Mouse (Mus musculus) T-helper 1 cell (primary cell): ENCODE data around the gene Eif2b3.

ENCODE experiments used
- in situ Hi-C: fragments of 300-600 bp; cut with MboI, MseI; formaldehyde crosslinking; loops from one replicate; pipeline ENCODE4 v1.15.1; 2025; ENCODE audit warnings: high pct_unique_total_duplicates

The Eif2b3 gene

DNA sequence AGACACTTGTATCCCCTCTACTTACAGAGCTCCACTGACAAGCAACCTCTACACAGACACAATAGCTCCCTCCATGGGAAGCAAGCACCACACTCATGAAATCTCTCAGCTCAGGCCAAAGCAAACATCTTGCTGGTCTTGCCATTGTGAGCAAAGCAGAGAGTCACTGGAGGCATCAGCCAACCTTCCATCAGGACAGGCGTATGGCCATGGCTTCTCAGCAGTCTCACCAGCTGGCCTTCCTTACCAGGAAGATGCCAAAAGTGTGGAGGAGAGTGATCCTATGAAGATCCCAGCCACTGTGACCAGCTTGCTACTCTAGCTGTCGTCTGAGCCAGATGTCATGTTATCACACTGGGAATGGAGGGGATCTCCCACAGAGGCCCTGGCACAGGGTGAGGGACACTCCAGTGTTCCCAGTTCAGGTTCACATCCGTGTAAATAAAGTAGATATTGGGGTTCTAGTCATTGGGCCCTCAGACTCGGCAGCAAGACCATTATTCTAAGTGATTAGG lies 4.2 kb upstream of the Eif2b3 start:
- in situ Hi-C loops, result no loop called here

DNA sequence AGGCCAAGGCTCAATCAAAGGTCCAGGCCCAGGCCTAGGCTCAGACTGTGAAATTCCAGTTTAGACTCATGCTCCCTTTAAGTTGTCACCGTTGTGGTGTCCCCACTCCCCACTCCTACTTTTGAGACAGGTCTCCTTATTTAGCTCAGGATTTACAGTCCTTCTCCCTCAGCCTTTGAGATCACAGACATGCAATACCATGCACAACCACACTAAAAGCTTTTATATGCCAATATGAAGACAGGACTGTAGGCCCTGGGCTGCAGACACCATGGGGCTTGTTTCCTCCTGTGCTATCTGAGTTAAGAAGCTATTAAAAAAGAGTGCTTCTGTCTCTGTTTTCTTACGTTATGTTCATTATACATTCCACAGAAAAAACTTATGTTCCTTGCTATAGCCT lies 1.5 kb upstream of the Eif2b3 start:
- in situ Hi-C loops, result no loop called here

DNA sequence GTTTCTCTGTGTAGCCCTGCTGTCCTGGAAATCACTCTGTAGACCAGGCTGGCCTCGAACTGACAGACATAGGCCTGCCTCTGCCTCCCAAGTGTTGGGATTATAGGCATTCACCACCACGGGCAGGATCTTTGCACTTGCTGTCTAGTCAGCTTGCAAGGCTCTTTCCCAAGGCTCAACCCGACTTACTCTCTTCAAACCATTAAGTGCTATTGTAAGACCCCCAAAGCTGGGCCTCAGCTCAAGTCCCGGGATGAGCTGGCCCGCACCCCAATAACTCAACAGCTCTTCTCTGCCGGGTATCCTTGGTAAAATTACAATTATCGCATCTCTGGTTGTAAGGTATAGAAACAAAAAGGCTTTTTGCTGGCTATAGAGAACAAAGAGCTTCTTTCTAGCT lies 875 bp upstream of the Eif2b3 start:
- in situ Hi-C loops, result no loop called here

DNA sequence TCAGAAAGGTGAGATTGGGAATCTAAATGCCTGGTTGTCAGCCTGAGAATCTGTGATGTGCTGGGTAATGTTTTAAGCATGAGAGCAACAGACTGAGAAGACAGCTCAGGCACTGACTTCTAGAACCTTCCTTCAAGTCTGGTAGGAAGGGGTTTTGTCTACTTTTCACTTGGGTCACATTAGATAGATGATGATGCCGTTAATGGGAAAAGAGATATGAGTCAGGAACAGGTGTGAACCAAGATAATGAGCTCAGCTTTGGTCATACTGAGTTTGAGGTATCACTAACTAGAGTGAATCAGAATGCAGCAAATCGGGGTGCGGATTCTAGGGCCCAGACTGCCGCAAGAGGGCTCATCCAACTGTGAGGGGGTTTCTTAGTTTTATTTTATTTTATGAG lies 4.3 kb downstream of the Eif2b3 start:
- in situ Hi-C loops, result no loop called here

DNA sequence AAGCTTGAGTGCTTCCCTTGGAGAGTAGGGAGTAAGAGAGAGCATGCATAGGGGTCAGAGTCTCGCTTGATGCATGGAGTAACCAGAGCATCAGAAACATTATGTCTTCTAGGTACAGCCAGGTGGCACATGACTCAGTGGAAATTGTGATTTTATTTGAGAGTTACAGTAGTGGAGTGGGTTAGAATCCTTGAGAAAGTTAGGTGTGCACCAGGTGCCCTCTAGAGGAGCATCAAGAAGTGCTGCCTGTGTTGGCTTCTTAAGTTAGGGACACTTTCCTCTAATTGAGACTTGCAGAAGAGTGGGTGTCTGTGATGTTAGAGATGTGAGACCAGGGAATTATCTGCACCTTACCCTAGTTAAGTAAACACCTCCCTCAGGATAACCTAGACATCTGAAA lies 11.9 kb downstream of the Eif2b3 start:
- in situ Hi-C loops, result loop anchor here (5.0 kb wide), 1 partner anchor 111 kb away; no protein-coding TSS in a partner anchor

DNA sequence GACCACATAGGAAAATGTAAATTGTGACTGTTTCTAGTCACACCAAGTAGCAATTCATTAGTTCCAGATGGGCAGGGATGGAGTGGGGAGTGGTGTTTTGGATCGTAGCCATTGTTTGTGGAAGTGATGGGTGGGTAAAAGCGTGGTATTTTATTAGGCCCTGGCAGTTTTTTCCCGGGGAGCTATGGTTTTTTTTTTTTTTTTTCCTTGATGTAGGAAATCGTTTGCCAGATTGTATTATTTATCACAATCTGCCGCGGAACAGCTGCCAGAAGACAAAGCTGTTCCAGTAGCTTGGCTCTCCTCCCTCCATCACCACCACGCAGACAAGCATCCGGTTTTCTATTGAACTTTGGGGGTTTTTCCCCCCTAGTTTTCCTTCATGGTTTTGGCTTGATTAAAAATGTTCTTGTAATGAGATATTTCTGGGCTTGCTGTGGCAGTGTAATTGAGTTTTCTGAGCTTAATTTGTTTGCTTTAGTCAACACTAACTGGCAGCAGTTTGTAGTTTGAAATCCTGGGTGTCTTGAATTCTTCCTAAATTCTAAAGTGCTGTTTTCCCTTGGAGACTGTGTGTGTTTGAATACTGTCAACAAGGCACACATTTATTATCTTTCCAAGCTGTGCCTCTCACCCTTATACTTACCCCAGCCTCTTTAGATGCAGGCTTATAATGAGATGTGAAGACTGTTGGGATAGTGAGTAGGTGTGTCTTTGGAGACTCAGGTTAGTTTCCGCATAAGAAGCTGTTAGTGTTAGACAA lies 20.9 kb downstream of the Eif2b3 start:
- in situ Hi-C loops, result no loop called here

DNA sequence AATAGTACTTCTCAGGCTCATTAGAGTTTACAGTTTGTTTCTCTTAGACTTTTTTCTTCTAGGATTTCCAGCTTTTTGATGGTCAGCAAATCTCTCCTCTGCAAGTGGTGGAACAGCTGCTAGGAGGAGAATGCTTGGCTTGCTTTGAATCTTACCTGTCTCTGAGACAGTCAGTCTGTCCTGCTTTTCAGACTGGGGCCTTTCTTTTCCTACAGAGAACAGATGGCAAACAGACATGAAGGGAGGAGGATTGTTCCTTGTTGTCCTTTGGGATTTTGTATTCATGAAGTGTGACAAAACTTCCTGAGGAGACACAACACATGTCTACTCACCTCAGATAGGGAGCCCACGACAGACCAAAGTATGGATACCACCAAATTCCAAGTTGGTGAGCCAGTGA lies 21.6 kb downstream of the Eif2b3 start:
- in situ Hi-C loops, result no loop called here

DNA sequence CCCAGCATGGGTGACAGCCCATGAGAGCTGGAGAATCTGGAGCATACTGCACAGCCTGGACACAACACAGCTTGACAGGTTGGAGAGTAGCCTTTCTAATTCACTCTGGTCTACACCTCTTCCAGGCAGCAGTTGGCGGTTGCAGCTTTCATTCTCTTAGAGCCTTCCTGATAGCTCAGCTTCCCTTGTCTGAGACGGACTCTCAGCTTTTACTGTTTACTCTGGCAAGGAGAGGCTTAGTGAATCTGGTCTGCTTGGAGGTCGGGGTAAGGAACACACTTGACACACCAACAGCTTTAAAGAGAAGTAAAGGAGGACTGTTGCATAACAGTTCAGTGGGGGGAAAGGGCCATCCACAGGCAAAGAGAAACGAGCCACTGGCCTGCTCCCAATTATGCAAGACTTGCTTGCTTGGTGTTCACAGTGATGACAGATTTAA lies 22.1 kb downstream of the Eif2b3 start:
- in situ Hi-C loops, result no loop called here

DNA sequence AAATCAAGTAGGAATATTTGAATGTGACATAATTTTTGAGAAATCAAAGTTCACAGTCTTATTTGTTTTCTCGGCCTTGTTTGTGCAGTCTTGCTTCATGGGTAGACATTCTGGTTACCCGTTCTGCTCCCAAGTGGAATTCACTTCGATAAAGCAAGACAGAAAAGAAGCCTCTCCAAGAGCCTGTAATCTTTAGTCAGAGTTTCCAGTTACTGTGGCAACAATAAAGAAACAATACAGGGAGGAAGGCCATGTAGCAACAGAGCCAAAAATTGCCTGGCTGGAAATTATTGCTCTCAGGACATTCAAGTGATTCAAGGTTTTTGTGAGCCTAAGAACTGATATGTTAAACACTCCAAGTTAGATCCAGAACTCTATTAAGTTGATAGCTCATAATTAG lies 29.6 kb downstream of the Eif2b3 start:
- in situ Hi-C loops, result no loop called here

DNA sequence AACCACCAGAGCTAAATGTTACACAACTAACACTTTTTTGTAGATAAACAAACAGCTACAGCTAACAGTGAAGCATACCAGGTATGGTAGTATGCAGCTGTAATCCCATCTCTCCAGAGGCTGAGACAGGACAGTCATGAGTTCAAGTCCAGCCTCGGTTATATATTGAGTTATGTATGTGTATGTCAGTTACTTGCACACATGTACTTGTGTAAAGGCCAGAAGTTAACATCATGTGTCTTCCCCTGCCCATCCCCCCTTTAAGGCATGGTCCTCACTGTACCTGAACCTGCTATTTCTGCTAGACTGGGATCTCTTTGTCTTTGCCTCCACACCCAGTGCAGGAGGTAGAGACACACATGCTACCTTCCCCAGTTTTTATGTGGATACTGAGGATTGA lies 30.3 kb downstream of the Eif2b3 start:
- in situ Hi-C loops, result no loop called here

DNA sequence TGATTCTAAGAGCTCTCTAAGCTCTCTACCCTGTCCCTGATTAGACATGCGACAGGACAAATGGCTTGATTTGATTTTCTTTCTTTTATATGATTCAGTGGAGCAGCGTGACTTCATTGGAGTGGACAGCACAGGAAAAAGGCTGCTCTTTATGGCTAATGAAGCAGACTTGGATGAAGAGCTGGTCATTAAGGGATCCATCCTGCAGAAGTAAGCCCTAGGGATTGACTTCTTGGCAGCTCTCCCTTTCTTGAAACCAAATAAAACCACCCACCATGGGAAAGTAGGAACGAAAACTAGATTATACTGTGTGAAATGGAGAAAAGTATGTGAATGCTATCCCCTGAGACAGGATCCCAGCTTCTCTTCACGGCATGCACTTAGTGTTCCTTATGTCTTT lies 33.4 kb downstream of the Eif2b3 start:
- in situ Hi-C loops, result no loop called here

DNA sequence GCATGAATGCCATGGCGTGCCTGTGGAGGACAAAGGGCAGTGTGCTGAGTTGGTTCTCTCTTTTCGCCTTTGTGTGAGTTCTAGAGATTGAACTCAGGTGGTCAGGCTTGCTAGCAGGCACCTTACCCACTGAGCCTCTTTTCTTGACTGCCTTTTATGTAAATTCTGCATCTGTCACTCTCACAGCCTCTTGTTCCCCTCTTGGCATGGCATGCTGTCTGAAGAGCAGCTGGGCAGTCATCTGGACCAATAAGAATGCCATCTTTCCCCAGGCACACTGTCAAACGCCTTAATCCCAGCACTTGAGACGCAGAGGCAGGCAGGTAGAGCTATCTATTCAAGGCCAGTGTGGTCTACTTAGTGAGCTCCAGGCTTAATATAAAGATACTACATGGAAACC lies 34.8 kb downstream of the Eif2b3 start:
- in situ Hi-C loops, result no loop called here

DNA sequence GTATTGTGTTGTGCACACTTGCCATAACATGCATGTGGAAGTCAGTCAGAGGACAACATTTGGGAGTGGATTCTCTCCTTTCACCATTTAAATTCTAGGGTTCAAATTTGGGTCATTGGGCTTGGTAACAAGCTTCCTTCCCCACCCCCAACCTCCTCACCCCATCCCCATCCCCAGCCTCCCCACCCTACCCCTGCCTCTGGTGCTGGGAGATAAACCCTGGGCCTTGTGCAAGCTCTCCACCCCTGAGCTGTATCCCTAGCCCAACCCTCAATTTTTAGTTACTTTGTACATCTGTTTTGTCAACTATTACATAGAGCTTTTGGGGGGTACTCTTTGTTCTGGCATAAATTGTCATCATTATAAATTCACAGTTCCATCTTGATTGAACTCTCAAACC lies 36.9 kb downstream of the Eif2b3 start:
- in situ Hi-C loops, result no loop called here

DNA sequence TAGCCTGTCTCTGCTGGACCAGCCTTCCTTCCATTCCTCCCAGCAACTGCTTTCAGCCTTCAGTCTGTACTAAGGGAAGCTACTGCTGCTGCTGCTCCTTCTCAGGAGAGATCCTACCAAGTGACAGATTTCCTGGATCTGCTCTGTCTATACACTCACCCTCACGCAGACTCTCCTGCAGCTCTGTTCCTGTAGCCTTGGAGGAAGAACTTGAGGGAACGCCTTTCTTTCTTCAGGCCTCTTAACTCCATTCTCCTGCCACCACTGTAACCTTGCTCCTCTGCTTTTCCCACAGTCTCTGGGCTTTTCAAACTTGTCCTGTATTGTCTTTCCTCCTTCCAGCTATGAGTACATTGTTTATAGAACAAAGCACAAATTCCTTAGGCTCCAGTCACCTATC lies 37.3 kb downstream of the Eif2b3 start:
- in situ Hi-C loops, result no loop called here

DNA sequence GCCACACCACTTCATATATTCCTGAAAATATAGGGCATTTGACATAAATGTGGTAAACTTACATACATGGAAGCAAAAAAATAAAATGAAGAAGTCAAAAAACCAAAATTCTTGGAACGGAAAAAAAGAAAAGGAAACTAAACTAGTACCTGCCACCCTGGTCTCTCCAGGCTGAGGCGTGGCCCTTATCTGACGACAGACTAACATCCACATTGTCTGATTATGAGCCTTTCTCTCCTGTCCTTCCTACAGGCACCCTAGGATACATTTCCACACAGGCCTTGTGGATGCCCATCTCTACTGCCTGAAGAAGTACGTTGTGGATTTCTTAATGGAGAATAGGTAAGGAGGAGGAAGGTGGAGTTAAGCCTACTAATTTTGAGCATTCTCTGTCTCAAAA lies 39.3 kb downstream of the Eif2b3 start:
- in situ Hi-C loops, result no loop called here

DNA sequence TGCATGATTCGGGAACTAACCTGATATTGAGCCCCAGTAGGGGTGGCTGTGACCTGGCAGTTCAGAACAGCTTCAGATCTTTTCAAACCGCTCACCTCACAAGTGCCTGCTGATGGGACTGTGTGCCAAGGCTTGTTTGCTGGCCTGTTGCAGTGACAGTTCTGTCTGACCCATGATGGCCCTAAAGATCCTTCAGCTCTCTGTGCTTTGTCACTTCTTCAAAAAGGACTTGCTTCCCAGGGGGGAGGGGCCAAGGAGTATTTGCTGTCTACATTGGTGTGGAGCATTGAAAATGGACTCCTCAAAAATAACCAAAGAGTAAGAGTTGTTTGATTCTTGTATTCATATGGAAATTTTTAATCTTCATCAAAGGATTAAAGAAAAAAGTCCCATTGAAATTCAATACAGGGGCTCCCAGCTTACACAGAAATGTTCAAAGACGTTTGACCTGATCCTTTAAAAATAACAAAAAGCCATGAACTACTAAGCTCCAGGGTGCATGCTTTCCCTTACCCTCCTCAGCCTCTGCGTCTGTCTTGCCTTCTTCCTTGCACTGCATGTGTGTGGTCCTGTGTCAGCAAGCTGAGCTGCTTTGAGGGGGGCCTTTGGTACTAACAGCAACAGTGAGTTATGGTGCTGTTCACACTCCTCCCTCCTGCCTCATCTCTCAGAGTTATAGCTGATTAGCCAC lies 43.6 kb downstream of the Eif2b3 start:
- in situ Hi-C loops, result no loop called here

DNA sequence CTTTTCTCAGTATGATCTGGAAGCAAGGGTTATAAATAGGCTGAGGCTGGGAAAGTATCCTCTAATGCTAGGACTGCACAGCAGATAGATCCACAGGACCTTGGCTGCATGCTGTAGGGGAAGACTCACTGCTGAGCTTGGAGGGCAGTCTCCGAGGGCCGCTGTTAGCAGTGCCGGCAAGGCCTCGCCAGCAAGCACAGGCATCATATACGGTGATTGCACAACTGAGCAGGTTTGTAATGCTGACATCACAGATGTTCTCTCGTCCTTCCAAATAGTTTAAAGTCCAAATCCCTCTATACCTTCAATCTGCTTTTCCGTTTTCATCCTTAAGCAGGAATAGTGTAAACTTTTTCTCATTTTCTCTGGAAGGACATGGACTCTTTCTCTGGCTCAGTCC lies 48.8 kb downstream of the Eif2b3 start:
- in situ Hi-C loops, result no loop called here

DNA sequence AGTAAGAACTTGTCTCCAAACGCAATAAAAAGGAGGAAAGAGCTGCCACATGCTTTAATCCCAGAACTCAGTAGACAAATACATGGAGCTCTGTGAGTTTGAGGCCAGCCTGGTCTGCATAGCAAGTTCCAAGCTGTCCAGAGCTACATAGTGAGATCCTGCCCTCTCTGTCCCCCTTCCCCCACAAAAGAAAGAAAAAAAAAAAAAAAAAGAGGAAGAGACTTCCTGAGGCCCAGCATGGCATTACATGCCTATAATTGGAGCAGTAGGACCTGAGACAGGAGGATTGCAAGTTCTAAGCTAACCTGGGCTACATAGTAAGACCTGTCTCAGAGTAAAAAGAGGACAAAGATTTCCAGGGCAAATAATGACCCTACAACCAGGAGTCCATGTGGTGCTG lies 50.4 kb downstream of the Eif2b3 start:
- in situ Hi-C loops, result no loop called here

DNA sequence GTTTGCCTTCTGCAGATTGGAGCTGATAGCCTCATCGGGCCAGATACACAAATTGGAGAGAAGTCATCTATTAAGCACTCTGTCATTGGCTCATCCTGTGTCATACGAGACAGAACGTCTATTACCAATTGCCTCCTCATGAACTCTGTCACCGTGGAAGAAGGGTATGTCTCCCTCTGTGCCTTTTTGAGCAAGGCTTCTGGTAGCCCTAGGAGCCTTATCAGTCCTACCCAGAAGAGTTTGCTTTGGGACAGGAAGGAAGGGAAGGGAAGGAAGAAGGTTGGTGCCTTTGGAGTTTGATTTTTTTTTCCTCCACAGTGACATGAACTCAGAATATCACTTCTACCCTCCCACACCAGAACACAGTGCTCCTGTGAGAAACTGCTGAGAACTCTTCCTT lies 51.4 kb downstream of the Eif2b3 start:
- in situ Hi-C loops, result no loop called here

DNA sequence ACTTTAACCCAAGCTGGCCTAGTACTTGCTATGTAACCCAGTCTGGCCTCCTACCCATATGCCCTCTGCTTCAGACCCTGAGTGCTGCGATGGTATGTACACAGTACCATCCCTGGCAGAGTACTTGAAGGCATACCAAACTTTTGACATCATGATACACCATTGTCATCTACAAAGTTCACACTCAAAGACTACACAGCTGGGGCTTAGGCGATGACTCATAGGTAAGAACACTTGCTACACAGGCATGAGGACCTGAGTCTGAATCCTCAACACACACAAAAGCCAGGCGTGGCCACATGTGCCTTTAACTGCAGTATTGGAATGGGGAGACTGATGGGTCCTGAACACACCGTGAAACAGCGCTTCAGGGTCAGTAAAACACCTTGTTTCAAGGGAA lies 52.0 kb downstream of the Eif2b3 start:
- in situ Hi-C loops, result no loop called here

DNA sequence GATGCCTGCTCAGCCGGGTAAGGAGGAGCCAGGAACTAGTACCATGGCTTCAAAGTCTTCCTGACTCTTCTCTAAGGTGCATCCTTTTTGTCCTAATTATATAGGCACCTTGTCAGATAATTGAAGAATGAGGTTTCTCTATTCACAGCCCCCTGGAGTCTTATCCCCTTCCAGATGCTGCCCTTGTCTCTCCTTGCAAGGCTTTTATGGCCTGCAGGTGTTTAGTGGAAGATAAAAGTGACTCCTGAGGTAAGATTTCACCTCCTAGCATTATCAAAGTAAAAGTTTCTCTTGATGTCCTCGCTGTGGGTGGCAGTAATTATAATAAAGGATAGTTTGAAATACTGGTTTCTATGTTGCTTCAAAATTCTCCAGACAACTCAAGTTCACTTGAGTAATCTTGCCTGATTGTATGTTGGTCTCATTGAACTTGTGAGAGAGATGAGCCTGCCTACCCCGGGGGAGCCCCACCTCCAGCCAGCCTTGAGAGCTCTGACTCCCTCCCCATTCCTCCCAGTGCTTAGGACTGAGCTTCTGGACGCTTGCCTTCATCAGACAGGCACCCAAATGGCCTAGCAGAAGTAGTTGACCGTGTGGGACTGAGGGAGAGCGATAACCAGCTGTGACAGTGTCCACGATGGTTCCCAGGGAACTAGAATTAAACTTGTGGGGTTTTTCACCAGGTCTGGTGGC lies 68.9 kb downstream of the Eif2b3 start:
- in situ Hi-C loops, result no loop called here

DNA sequence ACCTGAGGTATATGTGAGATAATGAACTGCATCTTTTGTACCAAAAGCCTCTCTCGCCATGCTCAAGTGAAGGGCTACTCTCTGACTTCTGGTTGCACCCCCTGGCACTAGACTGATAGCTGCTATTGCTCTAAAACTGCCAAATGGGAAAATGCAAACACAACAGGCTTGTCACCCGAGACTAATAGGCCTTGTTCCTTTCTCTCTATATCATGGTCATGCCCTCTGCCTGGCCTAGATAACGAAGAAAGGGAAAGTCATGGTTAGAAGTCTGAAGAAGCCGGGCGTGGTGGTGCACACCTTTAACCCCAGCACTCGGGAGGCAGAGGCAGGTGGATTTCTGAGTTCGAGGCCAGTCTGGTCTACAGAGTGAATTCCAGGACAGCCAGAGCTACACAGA lies 71.4 kb downstream of the Eif2b3 start:
- in situ Hi-C loops, result no loop called here
